Mouse (Mus musculus) cerebellum, adult 2 months (tissue): Measurements from ENCODE around the gene Gpr4. TPM values are rescaled to one million over a fixed set of nuclear protein-coding genes. Genes with fewer than 3 reads are reported as not detected.

Experiments
- DNase-seq, 2 experiments: peaks; one replicate each; pipeline ENCODE4 v3.0.0; 2021
- H3K27ac ChIP-seq: fragments of 200-500 bp; 2 replicates; pipeline ENCODE4 v1.5.1; 2012; ENCODE audit warnings: low read length, control low read depth, inconsistent platforms; ENCODE audit not compliant: insufficient read depth
- H3K27me3 ChIP-seq: fragments of 200-500 bp; 2 replicates; pipeline ENCODE4 v1.6.1; 2012; ENCODE audit warnings: inconsistent platforms, mild to moderate bottlenecking, low read length, moderate library complexity; ENCODE audit not compliant: control insufficient read depth, insufficient read depth
- H3K4me1 ChIP-seq: fragments of 200-500 bp; 2 replicates; pipeline ENCODE4 v1.6.1; 2011; ENCODE audit warnings: low read length; ENCODE audit not compliant: control insufficient read depth, insufficient read depth
- H3K4me3 ChIP-seq: fragments of 200-500 bp; replicated peaks from 2 replicates; pipeline ENCODE3; 2011; ENCODE audit warnings: mild to moderate bottlenecking, low read depth, low read length, control low read depth; ENCODE audit not compliant: insufficient read depth
- CTCF ChIP-seq: fragments of 200-500 bp; IDR thresholded peaks from 2 replicates; pipeline ENCODE4 v1.5.1; 2011; ENCODE audit warnings: low read depth, mild to moderate bottlenecking, control low read depth, low read length, moderate library complexity, borderline replicate concordance; ENCODE audit not compliant: insufficient read depth
- POLR2A ChIP-seq: fragments of 200-500 bp; IDR thresholded peaks from 2 replicates; pipeline ENCODE4 v1.6.1; 2011; ENCODE audit warnings: low read length, control low read depth, borderline replicate concordance; ENCODE audit not compliant: insufficient read depth
- WGBS: fragments of 180-500 bp; shearing (Covaris S2); methylation state at CpG from one replicate; pipeline ENCODE4 v1.1.7; 2018; 5-methylcytosine and 5-hydroxymethylcytosine counted together
- polyA plus RNA-seq: library from polyadenylated mRNA; depleted of rRNA; stranded (reverse); fragments of >200 nt; gene quantifications from 2 replicates; pipeline ENCODE4 v1.2.3, GENCODE M21; 2012

Gene Gpr4
- polyA plus RNA-seq, 1 experiment = 5.1 TPM

GRCm38 (mm10) chr7:19243858-19244257, 31.5 kb downstream of the Gpr4 start:
- TF ChIP-seq CTCF = no peak
- TF ChIP-seq POLR2A = no peak
- DNase-seq = peak in 1 of 2 experiments; percentile 54
- H3K27ac ChIP-seq = peak overlapping the region; percentile 44; the same call in 1 of the 2 replicates
- H3K4me1 ChIP-seq = peaks cover 27% of the 10 kb centered on the region
- 3% methylated on average over 5 of the region's 5 CpGs for WGBS
- no peaks in the 10 kb centered on the region for H3K27me3 ChIP-seq
- H3K4me3 ChIP-seq = no peak overlapping the region

DNA sequence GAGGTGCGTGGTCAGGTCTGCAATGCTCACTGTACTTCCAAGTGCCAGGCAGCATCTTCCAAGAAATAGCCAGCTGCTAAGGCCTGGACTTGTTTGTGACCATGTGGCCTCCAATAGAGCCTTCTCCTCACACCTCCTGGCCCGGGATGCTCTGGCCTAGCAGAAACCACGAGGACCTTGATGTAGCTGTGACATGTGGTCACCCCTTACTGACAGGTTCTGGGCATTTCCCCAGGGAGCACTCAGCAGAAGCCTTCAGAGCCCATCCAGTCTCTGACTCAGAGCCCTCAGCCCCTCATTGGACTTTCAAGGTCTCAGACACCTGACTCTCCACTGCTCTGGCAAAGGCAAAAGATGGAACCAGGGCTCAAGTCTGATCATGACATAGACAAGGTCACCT, 32.7 kb downstream of the Gpr4 start:
- Histone ChIP-seq H3K4me1 (peaks cover 27% of the 10 kb centered on the region), H3K27ac (no peak overlapping the region), H3K4me3 (no peak overlapping the region), H3K27me3 (no peaks in the 10 kb centered on the region)
- 44% methylated on average over 3 of the region's 3 CpGs for WGBS
- no peak for DNase-seq
- no peak for TF ChIP-seq POLR2A
- no peak for TF ChIP-seq CTCF

- 100% methylated on average over 1 of the region's 1 CpGs for whole genome bisulfite sequencing
- no peak overlapping the region for H3K4me3 ChIP-seq
- peaks cover 19% of the 10 kb centered on the region for H3K4me1 ChIP-seq
- H3K27me3 ChIP-seq = no peaks in the 10 kb centered on the region
- H3K27ac ChIP-seq = no peak overlapping the region
- TF ChIP-seq POLR2A (no peak), CTCF (no peak)
- DNase-seq = no peak
Observed at GRCm38 (mm10) chr7:19246855-19247254, 34.5 kb downstream of the Gpr4 start.

DNA sequence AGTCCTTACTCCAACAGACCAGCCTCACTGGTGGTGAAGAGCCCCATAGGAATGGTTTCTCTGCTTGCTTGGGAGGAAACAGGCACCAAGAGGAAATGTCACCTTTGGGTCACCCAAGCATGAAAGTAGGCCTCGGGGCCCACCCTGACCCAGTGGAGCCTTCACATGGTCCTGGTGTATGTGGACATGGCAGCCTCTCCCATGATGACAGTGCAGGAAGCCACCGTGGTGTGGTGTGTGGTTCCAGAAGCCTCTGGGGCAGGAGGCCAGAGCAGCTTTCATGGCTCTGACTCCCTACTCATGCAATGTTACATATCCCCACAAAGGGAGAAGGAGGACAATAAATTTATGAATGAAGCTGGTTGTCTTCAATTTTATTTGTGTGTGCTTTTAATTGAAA, 35.2 kb downstream of the Gpr4 start:
- Histone ChIP-seq H3K27me3 (no peaks in the 10 kb centered on the region), H3K4me3 (no peak overlapping the region), H3K4me1 (peaks cover 19% of the 10 kb centered on the region), H3K27ac (no peak overlapping the region)
- 98% methylated on average over 2 of the region's 2 CpGs for WGBS
- TF ChIP-seq CTCF (no peak), POLR2A (no peak)
- no peak for DNase-seq

DNA sequence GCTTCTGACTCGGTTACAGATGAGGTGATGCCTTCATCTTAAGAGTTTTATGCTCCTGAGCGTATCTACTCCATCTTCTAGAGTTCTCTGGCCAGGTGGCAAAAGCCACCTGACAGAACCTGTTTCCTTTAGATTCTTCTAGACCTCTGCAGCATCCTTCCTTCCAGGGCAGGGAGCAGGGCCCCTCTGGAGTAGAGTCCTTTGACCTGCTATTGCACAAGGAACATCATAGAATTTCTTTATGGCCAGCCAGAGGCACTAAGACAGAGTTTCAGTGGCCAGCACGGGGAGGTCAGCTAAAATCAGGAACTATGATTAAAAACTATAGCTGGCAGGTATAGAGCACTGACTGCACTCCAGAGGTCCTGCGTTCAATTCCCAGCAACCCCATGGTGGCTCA, 39.7 kb downstream of the Gpr4 start:
- no peaks in the 10 kb centered on the region for H3K4me1 ChIP-seq
- H3K4me3 ChIP-seq = no peak overlapping the region
- 89% methylated on average over 4 of the region's 4 CpGs for WGBS
- no peak overlapping the region for H3K27ac ChIP-seq
- no peaks in the 10 kb centered on the region for H3K27me3 ChIP-seq
- TF ChIP-seq POLR2A (no peak), CTCF (no peak)
- no peak for DNase-seq

DNA sequence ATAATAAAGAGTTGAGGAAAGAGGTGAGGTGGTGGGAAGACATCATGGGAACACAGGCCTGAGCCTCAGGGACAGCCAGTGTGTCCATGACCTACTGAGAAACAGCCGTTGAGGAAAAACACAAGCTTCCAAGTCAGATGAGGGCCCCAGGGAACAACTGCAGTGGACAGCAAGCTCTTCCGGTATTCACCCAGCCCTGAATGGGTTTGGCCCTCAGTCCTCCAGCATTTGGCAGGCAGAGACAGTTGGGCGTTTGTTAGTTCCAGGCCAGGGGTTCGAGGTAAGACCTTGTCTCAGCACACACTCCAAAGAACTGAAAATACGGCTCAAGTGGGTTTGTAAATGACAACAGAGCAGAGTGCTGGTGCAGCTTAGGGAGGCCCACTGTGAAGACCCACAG, 41.1 kb downstream of the Gpr4 start:
- H3K4me3 ChIP-seq = no peak overlapping the region
- DNase-seq = no peak
- H3K27me3 ChIP-seq = no peaks in the 10 kb centered on the region
- TF ChIP-seq POLR2A = no peak
- no peak for TF ChIP-seq CTCF
- H3K27ac ChIP-seq = no peak overlapping the region
- WGBS = 35% methylated on average over 5 of the region's 5 CpGs
- H3K4me1 ChIP-seq = peaks cover under 1% of the 10 kb centered on the region

DNA sequence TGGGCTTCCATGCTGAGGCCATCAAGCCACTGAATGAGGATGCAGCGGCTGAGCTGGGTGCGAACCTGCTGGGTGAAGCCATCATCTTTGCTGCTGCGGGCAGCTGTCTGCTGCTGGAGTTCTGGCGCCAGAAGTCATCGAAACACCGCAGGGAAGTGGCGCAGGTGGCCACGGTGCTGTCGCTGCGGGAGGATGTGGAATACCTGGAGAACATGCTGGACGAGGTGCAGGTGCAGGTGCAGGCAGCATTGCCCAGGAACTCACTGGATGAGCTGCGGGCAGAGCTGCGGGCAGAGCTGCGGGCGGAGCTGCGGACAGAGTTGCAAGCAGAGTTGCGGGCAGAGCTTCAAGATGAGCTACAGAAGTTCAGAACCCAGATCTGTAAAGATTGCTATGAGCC, 43.1 kb downstream of the Gpr4 start:
- Histone ChIP-seq H3K4me3 (no peak overlapping the region), H3K27ac (no peak overlapping the region), H3K27me3 (no peaks in the 10 kb centered on the region), H3K4me1 (peaks cover 4% of the 10 kb centered on the region)
- 85% methylated on average over 17 of the region's 17 CpGs for WGBS
- TF ChIP-seq POLR2A (no peak), CTCF (no peak)
- DNase-seq = no peak

DNA sequence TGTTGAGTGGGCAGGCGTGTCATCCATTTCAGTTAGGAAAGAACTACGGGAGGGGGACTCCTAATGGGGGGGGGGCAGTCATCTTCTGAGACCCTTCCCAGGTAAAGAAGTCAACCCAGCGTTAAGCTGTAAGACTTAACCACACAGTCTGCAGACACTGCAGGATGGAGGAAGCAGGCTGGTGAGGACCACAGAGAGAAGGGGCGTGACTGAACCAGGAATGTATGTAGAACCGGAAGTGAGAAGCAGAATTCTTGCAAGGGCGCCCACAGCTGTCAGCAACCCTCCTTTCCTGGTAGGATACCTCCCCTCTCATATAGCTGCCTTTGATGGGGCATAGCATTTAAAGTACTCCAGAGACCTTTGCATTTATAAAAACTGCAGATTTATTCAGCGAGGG, 44.2 kb downstream of the Gpr4 start:
- Histone ChIP-seq H3K27me3 (no peaks in the 10 kb centered on the region), H3K27ac (no peak overlapping the region), H3K4me3 (no peak overlapping the region), H3K4me1 (peaks cover 4% of the 10 kb centered on the region)
- DNase-seq = no peak
- 88% methylated on average over 7 of the region's 7 CpGs for WGBS
- TF ChIP-seq POLR2A (no peak), CTCF (no peak)

DNA sequence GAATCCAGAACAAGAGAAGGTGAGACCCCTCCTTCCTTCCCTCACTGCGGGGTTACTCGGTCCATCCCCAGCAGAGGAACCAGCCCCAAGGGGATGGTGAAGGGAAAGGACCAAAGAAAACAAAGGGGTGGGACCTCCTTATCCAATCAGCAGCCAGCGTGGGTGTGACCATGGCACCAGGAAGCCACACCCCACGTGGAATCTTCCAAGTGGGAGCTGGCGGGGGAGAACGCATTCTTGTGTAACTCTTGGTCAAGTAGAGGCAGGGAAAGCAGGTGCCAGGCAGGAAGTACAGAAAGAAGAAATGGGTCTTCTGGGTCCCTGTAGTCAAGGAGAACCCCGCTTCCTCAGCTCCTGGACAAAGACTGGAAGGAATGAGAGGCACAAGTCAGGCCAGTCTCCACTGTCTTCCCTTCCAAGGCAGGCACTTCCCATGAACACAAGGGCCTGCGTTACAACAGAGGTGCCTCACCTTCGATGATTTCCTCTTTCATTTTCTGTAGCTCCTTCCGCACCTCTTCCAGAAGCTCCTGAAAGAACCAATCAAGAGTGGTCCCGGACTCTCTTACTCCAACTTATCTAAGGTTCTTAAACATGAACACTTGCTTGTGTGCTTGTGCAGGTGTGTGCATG, 45.2 kb downstream of the Gpr4 start:
- Histone ChIP-seq H3K4me3 (no peak overlapping the region), H3K27me3 (no peaks in the 10 kb centered on the region), H3K4me1 (peaks cover 4% of the 10 kb centered on the region), H3K27ac (no peak overlapping the region)
- DNase-seq = no peak
- TF ChIP-seq POLR2A (no peak), CTCF (no peak)
- 55% methylated on average over 11 of the region's 11 CpGs for WGBS
